Mouse (Mus musculus) erythroid progenitor cell, adult 5-6 weeks (primary cell): ENCODE measurements around the gene Jmjd8. TPM values are rescaled to one million over a fixed set of nuclear protein-coding genes. Genes with fewer than 3 reads are reported as not detected.

Experiments used
- ATAC-seq: replicated peaks from 2 replicates; pipeline ENCODE4 v1.8.0; 2016; ENCODE audit warnings: moderate number of reproducible peaks, mild to moderate bottlenecking, moderate TSS enrichment, inconsistent platforms; ENCODE audit not compliant: poor library complexity, low FRiP score, severe bottlenecking
- total RNA-seq, 2 experiments: library from RNA; stranded (forward) in 1 of 2; stranded (reverse) in 1 of 2; fragments of 150-400 nt in 1 of 2; fragments of 186-747, 209-891 nt in 1 of 2; gene quantifications; 2 replicates each; pipeline versions ENCODE4 v1.2.3 to v1.2.4; 2015 to 2017; ENCODE audit warnings: low replicate concordance in 2 of 2

Jmjd8 gene
- total RNA-seq, 2 experiments from 2014 or later, result 5.4 to 9.1 TPM

- no peak for ATAC-seq
These were observed 2.3 kb downstream of the Jmjd8 start for GRCm38 (mm10) chr17:25830806-25831431.

- ATAC-seq, result no peak
These were observed 3.0 kb downstream of the Jmjd8 start for GRCm38 (mm10) chr17:25831451-25832281.

DNA sequence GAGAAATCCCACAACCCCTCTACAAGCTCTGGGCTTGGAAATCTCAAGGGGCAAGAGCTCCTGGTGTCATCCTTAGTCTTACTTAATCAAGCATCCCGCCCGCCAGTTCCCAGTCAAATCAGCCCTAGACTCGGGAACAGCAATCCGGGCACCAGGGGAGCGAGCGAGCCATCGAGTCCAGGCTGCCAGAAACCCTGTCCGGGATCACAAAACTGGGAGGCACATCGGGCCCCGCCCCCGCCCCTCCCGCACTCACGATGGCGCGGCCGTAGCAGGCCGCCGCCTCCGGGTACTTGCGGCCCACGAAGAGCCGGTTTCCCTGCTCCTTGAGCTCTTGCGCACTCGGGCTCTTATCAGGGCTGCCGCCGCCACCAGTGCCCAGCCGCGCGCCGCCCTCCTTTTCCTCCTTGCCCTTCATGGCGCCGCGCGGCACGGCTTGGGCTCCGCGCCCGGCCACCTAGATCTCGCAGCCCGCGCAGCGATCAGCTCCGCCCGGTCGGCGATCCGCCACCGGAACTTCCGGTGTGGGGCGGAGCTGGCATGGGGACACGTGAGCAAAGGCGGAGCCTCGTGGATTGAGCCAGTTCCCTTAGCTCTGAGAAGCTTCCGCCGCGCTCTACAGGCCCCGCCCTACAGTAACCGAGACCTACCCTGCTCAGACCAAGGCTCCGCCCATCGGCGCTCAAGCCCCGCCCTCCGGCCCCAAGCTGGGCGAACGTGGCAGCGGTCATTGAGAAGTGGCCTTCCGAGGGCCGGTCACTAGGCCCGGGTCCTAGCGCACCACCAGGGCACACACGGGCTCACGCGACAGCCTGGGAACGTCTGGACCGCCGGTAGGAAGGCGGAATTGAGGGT lies 4.0 kb downstream of the Jmjd8 start:
- peak; percentile 80 for ATAC-seq

DNA sequence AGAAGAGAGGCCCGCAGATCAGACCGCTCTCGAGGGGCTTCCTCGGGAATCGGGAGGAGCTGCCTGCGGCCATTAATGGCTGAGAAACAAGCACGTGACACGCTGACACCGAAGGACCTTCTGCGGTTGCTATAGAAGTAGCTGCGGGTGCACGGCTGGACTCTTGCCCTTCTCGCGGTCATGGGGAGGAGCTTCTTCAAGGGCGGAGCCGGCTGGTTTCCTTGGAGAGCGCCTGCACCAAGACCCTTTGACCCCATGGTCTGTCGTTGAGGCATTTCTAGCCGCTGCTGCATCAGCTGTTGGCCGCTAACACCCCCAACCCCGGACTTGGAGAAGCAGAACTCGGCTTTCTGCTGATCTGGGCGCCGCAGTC lies 4.6 kb downstream of the Jmjd8 start, which contains the start of gene Stub1:
Gene Stub1, minus strand, starts transcription at position 114 of the 373 bp plus-strand sequence.
- peak; percentile 54 for ATAC-seq

DNA sequence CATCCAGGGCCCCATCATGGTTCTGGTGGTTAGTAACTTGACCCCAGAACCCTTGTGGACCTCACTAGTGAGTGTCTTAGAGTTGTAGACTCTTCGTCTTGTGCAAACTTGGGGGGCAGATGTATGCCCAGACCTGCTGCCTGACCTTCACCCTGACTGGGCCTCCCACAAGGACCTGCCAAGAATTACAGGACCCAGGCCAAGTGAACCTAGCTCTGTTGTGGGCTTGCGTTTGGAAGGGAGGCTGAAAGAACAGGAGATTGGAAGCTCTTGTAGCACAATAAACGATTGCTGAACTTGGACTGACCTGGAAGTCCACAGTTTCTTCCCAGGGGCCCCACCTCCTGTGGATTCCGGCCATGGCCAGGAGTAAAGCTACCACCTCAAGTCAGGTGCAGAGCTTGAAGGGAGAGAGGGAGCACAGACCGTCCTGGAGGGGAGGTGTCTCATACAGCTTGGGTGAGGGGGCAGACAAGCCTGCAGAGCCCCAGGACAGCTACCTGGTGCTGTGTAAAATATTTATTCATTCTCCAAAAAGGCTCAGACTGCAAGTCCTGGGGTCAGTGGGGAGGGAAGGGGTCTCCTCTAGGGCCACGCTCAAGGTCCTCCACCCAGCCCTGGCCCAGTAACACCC lies 5.4 kb downstream of the Jmjd8 start:
- ATAC-seq, result no peak

DNA sequence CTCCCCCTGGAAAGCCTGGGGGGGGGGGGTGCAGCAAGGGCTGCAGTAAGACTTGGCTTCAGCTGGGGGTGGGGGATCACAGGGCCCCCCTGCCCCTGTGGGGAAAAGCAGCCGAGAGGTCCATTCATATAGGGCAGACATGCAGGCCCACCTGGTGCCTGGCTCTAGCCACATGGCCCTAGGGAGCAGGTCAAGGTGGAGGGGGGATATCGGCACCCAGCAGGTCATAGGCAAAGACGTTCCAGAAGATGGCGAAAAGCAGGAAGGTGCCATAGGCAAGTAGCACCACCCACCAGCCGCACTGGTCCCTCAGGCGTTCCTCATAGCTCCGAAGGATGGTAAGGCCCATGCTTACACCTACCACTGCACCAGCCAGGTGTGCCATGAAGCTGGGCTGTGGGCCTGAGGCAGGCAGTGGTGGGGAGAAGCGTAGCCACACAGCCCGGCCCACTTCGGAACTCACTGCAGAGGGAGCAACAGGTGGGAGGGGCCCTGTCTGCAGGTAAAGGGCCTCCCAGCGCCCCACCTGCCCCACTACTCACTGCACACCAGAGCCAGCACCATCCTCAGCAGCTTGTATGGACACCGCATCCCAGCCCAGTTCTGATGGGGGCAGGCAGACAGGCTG lies 6.0 kb downstream of the Jmjd8 start:
- ATAC-seq, result no peak

- ATAC-seq, result no peak
These were observed 6.6 kb downstream of the Jmjd8 start for GRCm38 (mm10) chr17:25835301-25835700.

GRCm38 (mm10) chr17:25835816-25836215 lies 7.1 kb downstream of the Jmjd8 start:
- no peak for ATAC-seq

GRCm38 (mm10) chr17:25836397-25837075 lies 7.9 kb downstream of the Jmjd8 start:
- ATAC-seq, result no peak

GRCm38 (mm10) chr17:25837076-25837410 lies 8.4 kb downstream of the Jmjd8 start, which contains the start of gene Rhbdl1:
TSS of gene Rhbdl1 (minus strand) at chr17:25837295.
- no peak for ATAC-seq

GRCm38 (mm10) chr17:25837533-25837932 lies 8.9 kb downstream of the Jmjd8 start:
- no peak for ATAC-seq

GRCm38 (mm10) chr17:25838904-25839303 lies 10.2 kb downstream of the Jmjd8 start:
- no peak for ATAC-seq

GRCm38 (mm10) chr17:25839455-25840235 lies 11.0 kb downstream of the Jmjd8 start:
- ATAC-seq, result no peak

DNA sequence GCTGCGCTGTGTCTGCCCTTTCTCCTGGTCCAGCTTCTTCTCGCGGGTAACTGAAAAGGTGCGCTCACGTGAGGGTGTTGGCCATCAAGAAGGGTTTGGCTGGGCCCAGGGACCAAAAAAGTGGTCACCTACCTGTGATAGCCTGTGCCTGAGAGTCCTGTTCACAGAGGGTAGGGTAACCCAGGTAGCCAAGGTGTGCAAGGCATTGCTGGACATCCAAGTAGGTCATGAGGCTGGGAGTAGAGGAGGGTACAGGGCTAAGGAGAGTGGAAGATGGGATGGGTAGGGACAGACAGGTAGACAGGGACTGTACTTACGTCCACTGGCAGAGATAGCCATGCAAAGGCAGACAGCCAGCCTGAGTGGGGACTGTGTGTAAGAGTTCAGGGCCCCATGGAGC lies 11.9 kb downstream of the Jmjd8 start:
- no peak for ATAC-seq

DNA sequence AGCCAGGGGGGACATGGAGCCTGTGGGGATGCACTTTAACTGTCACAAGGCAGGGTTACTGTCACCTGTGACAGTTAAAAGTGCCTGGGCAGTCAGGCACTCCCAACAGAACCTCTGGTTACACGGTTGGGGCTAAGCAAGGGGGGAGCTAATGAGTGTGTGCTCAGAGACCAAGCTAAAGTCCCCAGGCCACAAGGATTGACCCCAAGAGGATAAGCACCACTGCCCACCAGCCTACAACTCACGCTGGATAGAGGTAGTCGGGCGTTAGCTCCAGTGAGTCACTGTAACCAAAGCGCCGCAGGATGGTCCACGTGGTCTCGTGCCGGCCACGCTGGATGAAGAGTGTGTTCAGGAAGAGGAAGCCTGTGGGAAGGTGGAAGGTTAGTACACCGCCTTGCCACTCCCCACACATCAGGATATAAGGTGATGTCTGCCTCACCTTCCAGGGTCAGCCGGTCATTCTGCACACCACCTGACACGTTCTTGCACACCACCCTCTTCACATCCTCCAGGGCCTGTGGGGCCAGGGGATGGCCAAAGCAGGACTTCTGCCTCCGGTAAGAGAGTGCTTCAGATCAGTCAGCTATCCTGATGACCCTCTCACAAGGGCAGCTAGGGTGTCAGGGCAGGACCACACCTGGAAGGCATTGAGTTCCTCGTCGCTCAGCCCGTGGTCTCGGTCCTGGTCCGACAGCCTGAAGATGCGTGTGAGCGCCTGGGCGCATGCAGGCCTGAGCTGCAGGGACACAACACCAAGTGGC lies 12.6 kb downstream of the Jmjd8 start, which contains the start of gene Gm20683:
Gene Gm20683, minus strand, starts transcription at position 647 of the 764 bp plus-strand sequence.
- ATAC-seq, result no peak

DNA sequence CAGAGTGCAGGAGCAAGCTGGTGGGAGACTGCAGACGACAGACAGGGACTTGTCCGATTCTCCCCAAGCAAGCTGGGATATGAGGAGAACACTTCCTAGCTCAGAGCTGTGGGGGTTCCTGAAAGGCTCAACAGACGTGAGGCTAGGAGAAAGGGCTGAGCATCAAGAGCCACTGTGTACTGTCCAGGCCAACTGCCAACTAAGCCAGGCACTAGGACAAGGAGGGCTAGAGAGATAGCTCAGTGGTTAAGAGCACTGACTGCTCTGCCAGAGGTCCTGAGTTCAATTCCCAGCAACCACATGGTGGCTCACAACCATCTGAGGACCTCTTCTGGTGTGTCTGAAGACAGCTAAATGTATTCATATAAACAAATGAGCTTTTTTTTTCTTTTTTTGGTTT lies 13.8 kb downstream of the Jmjd8 start:
- no peak for ATAC-seq

- no peak for ATAC-seq
These were observed 14.5 kb downstream of the Jmjd8 start for GRCm38 (mm10) chr17:25843122-25843521.
